Mouse (Mus musculus): ENCODE results near the gene Scrn3.

DNA sequence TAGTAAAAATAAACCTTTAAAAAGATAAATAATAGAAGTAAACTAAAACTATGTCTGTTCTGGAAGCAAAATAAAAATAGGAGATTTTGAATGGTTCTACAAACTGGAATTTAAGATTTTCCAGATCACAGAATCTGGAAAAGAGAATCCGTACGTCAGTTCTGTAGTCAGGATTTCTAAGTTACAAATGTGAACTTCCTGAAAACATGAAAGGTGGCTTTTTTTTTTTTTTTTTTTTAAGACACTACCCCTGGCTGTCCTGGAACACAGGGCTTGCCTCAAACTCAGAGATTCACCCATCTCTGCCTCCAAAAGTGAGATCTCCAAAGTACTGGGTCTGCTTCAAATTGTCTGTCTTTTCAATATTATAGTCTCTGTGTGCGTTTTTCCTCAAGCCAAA lies 1.9 kb downstream of the Scrn3 start:
- TF ChIP-seq POLR2A (IDR thresholded peaks at IDR 0.05; ENCODE audit: low read depth, low read length), result no peak
- TF ChIP-seq CTCF (IDR thresholded peaks at IDR 0.05; ENCODE audit: extremely low read depth, insufficient read depth, insufficient read length, insufficient replicate concordance), result no peak

All from spleen, adult 2 months (tissue).